Mouse (Mus musculus) A20 (cell line): ENCODE results near the gene Arhgef10l.
A peak's percentile ranks its signal among the peaks of the same experiment; 100 is the strongest.
"Not testable (repeated sequence)": the region's sequence is repeated elsewhere in the genome, so short reads cannot be mapped to it uniquely, and the experiment has no call there.

Experiments
- DNase-seq: peaks from one replicate; pipeline ENCODE4 v3.0.0-alpha.2; 2011; ENCODE audit warnings: low read depth, low spot score

The Arhgef10l gene

DNA sequence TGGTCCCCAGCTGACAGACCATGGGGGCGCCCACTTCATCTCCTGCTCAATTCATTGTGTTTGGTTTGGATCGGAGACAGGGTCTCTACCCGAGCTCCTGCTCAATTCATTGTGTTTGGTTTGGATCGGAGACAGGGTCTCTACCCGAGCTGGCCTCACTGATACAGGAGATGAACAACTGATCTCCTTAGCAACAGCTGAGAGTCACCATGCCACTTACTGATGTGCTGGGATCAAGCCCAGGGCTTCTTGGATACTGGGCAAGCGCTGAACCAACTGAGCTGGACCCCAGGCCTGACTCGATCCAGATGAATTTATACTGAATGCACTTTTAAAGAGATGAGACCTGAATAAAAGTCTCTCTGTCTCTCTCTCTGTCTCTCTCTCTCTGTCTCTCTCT, 59.6 kb downstream of the Arhgef10l start:
- DNase-seq, result no peak

DNA sequence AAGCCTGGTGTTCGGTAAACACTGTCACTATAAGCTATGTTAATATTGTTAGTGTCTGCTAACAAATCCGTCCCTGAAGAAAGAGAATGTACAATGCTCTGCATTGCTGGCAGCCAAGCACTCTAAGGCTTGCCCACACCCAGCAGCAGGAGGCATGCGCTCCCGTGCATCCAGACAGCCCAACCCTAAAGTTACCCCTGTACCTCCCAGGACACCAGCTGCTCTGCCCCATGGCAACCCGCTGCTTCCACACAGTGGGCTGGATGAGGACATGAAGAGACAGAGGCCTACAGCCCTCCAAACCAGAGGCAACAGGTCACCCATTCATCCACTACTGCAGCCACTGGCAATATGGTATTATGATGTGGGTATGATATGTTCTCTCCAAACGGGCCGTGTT, 60.0 kb downstream of the Arhgef10l start:
- no peak for DNase-seq

DNA sequence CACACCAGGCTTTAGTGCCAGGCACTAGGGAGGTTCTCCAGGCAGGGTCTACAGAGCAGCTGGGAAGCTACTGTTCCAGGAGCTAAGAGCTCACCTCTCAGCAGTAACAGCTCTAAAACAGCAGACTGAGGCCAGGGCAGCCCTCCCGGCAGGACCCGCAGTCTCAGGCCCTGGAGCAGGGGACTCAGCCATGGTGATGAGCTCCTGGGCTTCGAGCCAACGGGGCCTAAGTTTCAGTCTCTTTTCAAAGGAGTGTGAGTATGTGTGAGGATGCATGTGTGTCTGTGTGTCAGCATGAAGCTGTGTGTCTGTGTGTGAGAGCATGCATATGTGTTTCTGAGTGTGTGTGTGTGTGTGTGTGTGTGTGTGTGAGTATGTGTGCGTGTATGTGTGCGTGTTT, 60.6 kb downstream of the Arhgef10l start:
- no peak for DNase-seq

DNA sequence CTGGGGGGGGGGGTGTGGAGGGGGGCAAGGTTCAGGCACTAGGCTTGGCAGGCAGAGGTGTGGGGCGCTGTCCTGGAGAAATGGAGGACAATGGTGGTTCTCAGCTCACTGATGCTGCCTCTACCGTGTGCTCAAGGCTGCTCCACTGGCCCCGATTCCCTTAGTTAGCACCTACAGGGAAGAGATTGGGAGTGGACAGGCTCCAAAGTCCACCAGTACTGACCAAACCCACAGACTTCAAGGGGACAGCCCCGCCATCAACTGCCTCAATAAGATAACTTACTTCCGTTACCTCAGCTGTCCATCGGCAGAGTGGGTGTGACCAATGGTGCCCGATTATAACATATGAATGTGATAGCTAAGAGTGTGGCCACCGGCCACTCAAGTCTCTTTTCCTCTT, 61.3 kb downstream of the Arhgef10l start:
- no peak for DNase-seq

DNA sequence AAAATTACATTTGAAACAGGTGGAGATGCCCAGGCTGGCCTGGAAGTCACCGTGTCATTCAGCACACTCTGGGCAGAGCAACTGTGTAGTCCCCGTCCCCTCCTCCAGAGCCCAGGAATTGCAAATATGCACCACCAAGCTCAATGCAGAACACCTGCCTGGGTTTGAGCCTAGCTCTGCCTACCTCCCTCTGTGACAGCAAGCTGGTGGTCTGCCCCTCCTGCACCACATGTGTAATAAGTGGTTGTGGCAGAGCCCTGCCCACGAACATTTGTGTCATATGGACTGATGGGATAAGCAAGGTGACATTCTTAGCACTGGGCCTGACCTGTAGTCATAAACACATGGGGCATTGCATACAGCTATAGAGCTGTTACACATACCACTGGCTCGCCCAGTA, 63.8 kb downstream of the Arhgef10l start:
- DNase-seq, result no peak

DNA sequence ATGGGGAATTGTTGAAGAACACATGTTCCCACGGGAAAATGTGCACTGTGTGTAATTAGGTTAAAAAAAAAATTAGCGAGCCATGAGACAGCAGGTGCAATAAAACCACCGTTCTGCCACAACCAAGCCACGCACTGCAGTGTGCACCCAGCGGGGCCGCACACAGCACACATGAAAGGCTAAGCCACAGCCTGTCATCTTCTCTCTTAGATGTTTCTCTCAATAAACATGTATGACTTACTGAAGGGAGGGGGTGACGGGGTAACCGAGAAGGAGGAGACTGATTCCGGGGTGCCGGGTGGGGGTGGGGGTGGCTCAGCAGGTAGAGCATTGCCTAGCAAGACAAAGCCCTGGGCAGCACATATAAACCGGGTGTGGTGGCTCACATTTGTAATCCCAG, 64.7 kb downstream of the Arhgef10l start:
- no peak for DNase-seq

DNA sequence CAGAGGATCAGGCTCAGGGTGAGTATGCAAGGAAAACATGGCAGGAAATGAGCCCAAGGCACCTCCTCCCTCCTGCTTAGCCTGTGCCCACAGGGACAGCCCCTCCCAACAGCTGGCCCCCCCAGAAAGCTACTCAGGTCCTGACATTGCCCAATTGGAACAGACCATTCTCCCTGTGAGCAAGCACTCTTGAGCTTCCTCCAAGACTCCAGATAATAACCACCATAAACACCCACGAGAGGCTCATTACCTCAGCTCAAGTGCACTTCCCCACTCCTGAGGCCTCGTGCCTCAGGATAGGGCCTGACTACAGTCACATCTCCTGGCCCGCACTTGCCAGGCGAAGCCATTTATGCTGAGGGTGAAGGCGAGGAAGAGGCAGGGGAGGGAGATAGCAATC, 67.0 kb downstream of the Arhgef10l start:
- no peak for DNase-seq

DNA sequence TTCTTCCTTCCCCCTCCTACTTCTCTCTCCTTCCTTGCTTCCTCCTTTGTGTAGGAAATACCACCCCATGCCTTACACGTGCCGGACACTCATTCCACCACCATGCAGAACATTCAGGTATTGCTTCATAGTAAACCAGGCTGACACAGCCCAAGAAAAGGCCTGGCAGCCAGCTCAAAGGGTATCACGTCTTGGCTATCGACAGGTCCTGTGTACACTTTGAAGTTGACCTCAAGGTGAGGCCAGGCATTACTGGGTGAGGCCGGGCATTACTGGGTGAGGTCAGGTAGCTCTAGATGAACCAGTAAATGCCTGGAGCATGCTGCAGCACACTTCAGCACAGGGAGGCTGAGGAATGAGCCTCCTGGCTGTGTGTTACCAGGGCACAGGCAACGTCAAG, 67.9 kb downstream of the Arhgef10l start:
- DNase-seq, result no peak

DNA sequence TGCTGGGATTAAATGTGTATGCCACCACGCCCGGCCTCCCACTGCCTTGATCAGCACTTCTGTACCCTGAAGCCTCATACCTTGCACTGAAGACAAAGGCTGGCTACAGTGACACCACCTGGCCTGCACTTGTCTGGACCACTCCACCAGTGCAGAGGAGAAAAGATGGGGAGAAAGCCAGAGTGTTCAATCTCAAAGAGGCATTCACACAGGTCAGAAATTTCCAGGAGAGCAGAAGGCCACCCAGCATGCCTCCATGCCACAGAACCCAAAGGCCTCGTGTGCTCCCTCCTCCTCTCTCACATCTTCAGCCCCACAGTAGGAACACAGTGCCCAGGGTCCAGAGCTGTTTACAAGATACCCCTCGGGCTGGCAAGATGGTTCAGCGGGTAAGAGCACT, 68.4 kb downstream of the Arhgef10l start:
- DNase-seq, result no peak

DNA sequence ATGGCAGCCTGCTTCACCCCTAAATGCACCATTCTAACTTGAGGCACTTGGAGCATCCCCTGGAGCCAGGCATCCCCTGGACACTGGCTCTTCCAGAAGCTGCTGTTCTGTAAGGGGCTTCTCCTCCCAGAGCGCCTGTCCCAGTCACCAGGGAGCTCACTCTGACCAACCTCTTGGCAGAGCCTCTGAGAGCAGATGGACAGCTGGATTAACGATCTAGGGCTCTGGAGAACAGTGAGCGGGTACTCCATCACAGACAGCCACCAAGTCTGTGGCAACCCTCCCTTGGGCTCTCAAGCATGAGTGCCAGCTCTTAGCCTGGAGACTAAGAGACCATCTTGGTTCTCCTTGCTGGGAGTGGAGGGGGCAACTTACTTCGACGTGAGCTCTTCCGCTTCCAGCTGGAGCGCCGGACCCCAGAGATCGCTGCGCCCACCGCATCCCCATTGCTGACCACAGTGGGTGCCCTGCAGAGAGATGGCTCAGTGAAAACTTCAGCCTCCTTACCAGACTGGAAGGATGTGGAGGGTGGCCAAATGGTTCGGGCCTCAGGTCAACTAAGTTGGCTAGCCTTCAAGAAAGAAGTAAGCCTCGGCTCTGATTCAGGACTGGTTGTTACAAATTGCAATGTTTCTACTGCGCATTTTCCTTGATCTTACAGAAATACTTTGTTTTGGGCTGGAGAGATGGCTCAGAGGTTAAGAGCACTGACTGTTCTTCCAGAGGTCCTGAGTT, 71.9 kb downstream of the Arhgef10l start:
- no peak for DNase-seq

DNA sequence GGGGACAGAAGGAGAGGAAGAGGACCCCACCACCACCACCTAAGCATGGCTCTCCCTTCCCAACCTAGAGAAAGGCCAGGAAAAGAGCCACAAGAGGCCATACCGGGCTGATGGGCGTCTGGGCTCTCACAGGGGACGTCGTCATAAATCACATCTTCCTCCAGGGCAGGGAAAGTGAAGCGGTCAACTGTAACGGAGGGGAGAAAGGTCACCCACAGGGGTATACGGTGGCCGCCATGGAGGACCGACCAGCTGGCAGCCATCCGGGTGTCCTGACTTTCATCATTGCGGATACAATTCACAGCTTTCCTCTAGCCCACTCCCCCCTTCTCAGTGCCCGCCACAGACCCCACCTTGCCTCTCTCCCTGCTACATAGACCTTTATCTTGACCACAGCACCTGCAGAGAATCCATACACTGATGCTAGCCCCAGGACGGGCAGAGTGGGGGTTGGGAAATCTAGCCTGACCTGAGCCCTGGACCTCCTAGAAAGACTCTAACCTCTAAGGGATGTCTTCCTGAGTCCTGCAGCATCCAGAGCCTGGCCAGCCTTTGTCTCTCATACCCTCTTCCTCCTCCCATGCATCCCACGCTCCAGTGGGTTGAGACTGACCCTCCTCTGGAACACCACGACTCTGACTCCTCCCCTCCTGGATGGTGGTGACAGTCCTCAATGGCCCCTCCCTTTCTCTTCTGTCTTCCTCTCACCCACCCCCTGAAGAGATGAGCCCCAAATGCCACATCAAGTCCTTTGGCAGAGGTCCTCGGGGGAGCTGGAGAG, 72.6 kb downstream of the Arhgef10l start:
- no peak for DNase-seq

DNA sequence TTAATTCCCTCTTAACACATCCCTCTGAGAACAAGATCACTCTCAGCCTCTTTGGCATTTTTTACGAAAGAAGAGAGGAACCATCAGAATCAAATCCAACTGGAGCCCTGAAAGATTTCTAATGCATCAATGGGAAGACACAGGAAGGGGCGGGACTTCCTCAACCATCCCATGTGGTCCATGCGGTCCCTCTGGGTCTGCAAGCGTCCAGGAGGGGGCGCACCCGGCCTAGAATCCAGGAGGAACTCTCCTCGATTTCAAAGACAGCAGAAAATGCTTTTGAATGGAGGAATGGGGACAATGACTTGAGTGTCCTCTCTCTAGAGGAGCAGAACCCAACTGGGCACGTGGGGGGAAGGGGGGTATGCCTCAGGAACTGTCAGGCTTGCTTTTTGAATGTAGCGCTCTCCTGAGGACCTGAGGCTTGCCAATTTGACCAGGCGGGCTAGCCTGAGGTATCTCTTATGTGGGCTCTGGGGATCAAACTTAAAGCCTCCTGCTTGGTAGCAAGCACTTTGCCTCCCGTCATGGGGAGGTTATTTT, 73.5 kb downstream of the Arhgef10l start:
- DNase-seq, result peak; percentile 73

DNA sequence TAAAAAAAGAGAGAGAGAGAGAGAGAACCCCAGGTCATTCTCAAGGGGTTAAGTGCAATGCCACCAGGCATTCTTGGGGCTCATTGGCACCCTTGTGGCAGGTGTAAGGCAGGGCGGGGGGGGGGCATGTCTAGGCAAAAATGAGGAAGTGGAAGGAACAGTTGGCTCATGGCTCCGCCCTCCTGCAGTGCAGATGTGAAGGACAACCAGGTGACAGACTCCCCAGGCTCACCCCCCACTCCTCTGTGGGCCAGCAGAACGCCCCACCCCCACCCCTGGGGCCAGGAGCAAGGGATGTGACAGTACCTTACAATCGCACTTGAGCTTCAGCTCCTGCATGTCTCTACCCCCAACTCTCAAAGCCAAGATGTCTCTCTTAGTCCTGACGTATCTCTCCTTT, 79.3 kb downstream of the Arhgef10l start:
- peak; percentile 94 for DNase-seq

DNA sequence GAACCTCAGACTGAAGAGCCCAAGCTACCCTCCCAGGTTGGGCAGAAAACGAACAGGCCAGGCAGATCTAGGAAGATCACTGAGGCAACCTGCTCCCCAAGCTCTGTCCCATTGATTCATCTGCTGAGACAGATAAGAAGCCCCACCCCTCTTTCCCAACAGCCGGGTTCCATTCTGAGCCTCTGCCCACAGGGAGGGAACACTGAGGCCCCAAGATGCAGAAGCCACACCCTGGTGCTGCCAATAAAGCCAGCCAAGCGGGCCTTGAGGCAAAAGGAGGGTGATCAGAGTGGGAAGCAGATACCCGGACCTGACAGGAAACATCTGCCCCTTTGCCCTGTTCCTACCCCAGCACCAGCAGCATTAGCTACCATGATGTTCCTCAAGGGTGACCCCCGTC, 81.6 kb downstream of the Arhgef10l start:
- DNase-seq, result no peak

DNA sequence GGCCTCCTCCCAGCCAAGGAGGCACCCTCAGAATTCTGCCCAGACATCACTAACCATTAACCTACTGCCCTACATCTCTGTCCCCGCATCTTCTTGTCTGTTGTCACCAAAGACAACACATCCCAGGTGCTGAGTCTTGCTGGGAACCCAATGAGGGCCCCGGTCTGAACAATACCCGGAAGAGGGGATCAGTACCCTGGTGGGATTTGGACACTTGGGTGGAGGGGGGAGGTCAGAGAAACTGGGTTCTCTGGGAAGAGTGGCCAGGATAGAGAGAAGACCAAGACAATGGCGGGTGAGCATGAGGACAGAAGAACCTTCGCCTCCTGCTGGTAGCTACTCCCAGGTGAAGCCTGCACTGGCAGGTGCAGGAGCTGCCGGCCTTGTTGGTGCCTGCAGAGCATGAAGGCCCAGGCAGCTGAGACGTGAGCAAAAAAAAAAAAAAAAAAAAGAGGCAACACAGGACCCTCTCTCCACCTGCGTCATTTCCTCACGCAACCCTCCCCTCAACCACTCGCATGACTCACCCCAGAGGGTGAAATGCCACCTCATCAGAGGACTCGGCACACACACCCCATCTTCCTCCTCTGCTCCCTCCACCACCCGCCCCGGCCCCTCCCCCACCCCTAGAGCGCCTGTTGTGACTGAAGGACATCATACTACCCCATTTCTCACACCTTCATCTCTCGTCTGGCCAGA, 83.3 kb downstream of the Arhgef10l start:
- peak; percentile 47 for DNase-seq

DNA sequence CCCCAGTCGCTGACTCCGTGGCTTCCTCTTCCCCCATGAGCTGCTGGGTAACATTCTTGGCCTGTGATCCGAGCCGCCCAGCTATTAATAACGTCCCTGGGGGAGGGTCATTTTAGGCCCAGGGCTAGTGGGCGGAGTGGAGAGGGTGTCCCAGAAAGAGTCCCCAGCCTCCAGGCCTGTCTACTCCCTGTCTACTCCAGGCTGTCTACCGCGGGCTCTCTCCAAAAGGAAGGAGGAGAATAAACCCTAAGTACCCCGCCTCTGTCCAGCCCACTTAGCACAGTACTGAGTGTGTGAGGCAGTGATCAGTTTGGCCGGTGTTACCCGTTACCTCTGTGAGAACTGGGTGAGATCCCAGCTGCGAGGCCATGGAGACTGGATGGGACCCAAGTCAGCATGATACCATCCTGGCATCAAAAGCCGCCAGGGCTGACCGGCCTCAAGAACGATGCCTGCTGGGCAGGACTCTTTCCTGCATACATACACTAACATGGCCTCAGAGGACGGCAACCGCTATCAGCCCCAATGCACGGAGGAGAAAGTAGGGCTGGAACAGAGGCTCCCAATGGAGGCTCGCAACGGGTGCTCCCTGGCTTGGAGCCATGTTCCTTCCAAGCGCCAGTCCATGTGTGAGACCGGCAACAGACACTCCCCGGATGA, 84.0 kb downstream of the Arhgef10l start:
- no peak for DNase-seq

DNA sequence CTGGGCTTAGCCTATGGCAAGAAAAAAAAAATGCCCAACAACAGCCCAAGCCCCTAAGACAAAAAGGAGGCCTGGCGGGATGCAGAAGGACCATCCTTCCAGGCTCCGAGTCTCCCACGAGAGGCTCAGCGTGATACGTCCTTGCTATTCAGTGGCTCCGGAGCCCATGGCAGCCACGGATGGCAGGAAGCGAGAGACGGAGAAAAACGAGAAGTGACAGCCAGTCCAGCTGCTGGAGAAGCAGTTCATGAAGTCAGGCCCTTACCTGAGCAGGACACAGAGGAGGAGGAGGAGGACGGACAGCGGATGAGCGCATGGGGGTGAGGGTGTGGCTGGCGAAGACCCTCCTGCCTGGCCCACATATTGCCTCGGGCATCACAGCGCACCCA, 84.5 kb downstream of the Arhgef10l start:
- no peak for DNase-seq

DNA sequence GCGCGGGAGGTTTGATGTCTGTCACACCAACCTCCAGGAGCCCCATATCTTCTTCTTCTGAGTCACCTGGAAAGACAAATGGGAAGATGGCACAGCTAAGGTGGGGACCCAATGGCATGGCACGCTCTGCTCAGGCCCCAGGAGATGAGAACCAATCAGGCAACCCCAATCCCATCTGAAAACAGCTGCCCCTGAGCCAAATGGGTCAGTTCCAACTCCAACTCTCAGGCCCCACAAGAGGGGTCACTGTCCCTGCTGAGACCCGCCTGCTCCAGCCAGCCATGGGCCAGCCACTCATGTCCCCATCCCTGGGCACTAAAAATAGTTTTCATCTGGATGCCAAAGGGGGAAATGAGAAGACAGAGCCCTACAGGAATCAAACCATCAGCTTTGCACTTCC, 84.9 kb downstream of the Arhgef10l start:
- DNase-seq, result no peak

DNA sequence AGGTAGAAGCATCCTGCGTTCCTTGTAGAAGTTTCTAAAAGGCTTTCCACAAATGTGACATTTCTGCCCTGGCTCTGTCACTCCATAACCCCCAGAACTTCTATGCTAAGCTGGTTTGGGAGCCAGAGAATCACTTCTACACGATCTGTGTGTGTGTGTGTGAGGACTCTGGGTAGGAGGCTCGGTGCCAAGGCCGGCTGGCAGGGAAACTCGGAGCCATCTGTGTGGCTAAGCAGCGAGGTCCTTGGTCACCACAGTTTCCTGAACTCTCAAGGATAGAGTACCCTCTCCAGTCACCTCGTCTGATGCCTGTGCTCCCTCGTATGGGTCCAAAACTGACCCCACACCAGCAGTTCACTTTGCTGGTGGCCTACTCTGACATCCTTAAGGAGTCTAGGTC, 86.2 kb downstream of the Arhgef10l start:
- DNase-seq, result no peak

DNA sequence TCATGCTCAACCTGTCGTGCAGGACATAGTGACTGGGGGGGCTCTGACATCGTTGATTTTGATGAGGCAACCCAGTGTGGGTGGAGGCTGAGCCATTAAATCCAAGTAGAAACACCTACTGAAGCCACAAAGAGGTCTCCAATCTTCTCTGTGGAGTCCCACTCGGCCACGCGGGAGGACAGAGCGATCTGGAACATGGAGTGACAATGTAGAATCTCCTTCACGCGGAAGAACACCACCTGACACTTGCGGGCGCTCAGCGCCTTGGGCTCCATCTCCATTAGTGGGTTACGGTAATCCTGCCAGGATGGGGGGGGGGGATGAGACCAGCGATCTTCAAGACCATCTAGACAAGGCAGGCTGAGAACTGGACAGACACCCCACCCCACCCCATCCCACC, 86.7 kb downstream of the Arhgef10l start:
- no peak for DNase-seq

DNA sequence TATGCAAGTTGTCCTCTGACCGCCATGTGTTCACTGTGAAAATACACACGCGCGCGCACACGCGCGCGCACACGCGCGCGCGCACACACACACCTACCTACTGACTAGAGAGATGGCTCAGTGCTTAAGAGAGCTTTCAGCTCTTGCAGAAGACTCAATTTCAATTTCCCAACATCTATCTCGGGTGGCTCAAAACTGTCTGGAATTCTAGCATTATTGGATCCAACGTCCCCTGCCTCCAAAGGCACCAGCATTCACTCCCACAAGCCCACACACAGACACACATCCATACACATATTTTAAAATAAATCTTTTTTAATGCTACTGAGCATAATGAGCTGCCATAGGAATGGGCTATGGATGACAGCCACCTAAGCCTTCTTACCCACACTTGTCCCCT, 89.2 kb downstream of the Arhgef10l start:
- no peak for DNase-seq

DNA sequence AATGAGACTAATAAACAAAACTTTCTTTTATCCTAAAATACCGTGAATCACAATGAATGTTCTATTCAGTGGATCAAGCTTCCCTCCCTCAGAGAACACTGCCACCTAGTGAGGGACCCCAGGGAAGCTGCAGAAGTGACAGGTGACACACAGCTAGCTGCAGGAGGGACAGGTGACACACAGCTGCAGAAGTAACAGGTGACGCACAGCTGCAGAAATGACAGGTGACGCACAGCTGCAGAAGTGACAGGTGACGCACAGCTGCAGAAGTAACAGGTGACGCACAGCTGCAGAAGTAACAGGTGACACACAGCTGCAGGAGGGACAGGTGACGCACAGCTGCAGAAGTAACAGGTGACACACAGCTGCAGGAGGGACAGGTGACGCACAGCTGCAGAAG, 90.9 kb downstream of the Arhgef10l start:
- DNase-seq, result not testable (repeated sequence)
